Mouse (Mus musculus): ENCODE measurements at regions not wholly inside any gene's neighbourhood (a gene's known extent, or its start where the extent isn't known, plus 50 kb on each side); places are given as distances from the start of the nearest gene placed in this dataset.

DNA sequence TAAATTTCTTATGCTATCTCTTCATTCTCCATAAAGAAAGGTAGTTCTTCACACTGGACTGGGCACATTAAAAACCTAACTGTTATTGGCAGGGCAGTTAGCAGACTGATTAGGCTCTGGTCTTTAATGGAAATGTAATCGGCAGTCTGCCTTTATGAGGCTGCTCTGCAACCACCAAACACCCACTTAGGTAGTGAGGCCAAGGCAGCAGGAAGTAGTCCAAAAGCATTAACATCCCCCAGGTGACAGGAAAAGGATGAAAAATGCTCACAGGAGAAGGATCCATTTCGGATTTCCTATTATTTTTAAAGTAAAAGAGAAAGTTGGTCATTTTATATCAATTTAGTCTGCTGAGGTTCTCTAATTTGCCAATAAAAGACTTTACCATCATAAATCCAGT lies 528.9 kb upstream of the Dppa4 start:
- DNase-seq (ENCODE audit: low read depth, low spot score): no peak

- DNase-seq (ENCODE audit: low read depth, low spot score): no peak
Measured at GRCm38 (mm10) chr16:47758296-47758695, 525.2 kb upstream of the Dppa4 start.

DNA sequence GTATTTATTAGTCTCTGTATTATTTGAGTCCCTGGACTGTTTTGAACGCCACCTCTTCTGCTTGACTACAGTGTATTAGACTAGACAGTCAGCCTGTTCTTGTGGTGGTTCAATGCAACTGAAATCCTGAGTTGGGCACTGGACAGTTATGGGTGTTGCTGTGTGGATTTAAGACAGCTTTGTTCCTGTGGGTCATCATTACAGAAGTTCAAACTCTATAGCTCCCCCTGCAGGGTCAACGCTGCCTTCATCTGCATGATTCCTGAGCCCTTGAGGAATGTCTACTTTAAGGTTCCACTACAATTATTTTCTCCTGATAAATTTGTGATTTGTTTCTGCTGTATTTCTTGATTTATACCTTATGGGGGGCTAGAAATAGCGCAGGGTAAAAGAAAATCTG lies 517.8 kb upstream of the Dppa4 start:
- peak; percentile 56 for DNase-seq (ENCODE audit: low read depth, low spot score)

DNA sequence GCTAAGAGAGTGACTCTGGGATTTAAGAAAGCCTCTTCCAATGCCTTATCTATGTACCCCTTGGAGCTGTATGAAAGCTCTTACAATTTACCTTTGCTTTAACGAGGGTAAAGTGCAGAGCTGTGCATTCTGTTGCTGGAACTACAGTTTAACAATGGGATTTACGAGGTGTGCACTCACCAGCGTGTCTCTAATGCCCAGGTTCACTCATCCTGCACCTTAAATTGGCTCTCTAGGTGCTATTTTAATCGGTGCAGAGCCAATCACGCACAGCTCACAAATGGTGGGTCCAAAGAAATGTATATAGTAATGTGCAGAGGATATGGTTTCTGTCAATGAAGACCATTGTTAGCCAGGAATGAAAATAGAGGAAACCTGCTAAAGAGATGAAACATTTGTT lies 495.0 kb upstream of the Dppa4 start:
- DNase-seq (ENCODE audit: low read depth, low spot score): no peak

- no peak for DNase-seq (ENCODE audit: low read depth, low spot score)
Measured at GRCm38 (mm10) chr16:47790666-47791065, 492.9 kb upstream of the Dppa4 start.

DNA sequence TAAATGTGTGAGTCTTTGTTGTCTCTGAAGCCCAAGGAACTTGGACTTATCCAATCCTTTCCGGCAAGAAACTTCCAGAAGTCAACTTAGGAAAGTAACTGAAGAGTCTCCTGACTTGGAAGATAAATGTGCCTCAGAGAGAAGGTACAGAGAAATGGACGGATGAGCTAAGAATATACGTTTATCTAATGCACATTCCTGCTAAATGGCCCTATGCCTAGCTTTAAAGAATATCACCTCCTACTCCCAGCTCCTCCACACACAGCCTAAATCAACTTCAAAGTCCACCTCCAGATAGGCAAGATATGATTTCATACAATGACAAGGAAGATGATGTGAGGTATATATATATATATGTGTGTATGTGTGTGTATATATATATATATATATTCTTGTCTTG lies 492.1 kb upstream of the Dppa4 start:
- DNase-seq (ENCODE audit: low read depth, low spot score): no peak

- DNase-seq (ENCODE audit: low read depth, low spot score): no peak
Measured at GRCm38 (mm10) chr16:47798838-47799237, 484.7 kb upstream of the Dppa4 start.

GRCm38 (mm10) chr16:47843169-47843568 lies 440.4 kb upstream of the Dppa4 start:
- DNase-seq (ENCODE audit: low read depth, low spot score): no peak

DNA sequence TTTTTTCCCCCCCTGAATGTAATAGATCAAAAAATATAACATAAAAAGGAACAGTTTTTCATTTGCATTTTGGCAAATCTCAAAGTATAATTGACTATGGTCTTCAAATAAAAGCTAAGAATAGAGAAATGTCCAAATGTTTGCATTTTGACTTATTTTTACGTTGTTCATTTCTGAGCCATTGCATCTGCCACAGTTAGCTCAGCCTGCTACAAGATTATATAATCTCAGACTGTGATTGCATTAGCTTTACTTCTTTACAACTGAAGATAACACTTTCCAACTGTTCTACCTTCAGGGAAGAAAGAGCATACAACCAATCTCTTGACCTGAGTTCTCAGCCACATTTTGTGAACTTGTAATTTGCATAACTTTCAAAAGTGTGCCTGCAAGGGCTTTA lies 431.9 kb upstream of the Dppa4 start:
- no peak for DNase-seq (ENCODE audit: low read depth, low spot score)

GRCm38 (mm10) chr16:47859840-47860239 lies 423.7 kb upstream of the Dppa4 start:
- no peak for DNase-seq (ENCODE audit: low read depth, low spot score)

GRCm38 (mm10) chr16:47875258-47875657 lies 408.3 kb upstream of the Dppa4 start:
- DNase-seq (ENCODE audit: low read depth, low spot score): no peak

GRCm38 (mm10) chr16:47883476-47883875 lies 400.1 kb upstream of the Dppa4 start:
- no peak for DNase-seq (ENCODE audit: low read depth, low spot score)

GRCm38 (mm10) chr16:47887019-47887418 lies 396.5 kb upstream of the Dppa4 start:
- DNase-seq (ENCODE audit: low read depth, low spot score): no peak

GRCm38 (mm10) chr16:47900785-47901184 lies 382.7 kb upstream of the Dppa4 start:
- DNase-seq (ENCODE audit: low read depth, low spot score): no peak

GRCm38 (mm10) chr16:47938000-47938399 lies 345.5 kb upstream of the Dppa4 start:
- DNase-seq (ENCODE audit: low read depth, low spot score): no peak
